Mouse (Mus musculus): Measurements from ENCODE around the gene Obox1. TPM values are rescaled to one million over a fixed set of nuclear protein-coding genes. Genes with fewer than 3 reads are reported as not detected.
"Not testable (repeated sequence)": the region's sequence is repeated elsewhere in the genome, so short reads cannot be mapped to it uniquely, and the experiment has no call there.

Gene Obox1
- not detected for total RNA-seq (2021)
- long read RNA-seq, experiment 1 = 0 reads
- long read RNA-seq, experiment 2 = 0 reads

DNA sequence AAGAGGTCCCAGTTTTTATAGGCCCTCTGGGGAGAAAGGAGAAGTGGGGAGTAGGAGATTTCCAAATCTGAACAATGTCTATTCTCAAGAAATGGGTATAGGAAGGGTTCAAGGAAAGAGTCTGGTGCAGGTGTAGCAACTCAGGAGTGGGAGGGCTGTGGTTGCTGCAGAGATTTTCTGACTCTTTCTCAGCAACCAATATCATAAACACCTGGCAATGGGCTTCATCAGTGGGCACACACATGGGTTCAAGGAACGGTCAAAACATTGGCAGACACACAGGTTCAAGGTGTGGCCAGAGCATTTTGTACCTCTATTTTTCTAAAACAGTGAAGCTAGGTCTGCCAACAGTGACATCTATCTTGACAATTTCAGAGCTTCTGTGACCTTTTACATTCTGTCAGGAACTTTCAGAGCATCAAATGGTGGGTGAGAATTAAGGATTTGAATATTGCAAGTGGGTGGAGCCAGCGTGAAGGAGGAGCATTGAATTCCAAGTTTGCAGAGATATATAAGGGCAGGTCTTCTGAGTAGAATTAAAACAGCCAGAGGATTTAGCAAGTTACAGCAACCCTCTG is at the start of gene Obox1, which contains the start of gene Obox2:
Gene Obox1, plus strand, starts transcription at position 528 of the 578 bp plus-strand sequence.
Gene Obox2, plus strand, starts transcription at position 301 of the 578 bp plus-strand sequence.
- not testable (repeated sequence) for DNase-seq (ENCODE audit: low spot score)

DNA sequence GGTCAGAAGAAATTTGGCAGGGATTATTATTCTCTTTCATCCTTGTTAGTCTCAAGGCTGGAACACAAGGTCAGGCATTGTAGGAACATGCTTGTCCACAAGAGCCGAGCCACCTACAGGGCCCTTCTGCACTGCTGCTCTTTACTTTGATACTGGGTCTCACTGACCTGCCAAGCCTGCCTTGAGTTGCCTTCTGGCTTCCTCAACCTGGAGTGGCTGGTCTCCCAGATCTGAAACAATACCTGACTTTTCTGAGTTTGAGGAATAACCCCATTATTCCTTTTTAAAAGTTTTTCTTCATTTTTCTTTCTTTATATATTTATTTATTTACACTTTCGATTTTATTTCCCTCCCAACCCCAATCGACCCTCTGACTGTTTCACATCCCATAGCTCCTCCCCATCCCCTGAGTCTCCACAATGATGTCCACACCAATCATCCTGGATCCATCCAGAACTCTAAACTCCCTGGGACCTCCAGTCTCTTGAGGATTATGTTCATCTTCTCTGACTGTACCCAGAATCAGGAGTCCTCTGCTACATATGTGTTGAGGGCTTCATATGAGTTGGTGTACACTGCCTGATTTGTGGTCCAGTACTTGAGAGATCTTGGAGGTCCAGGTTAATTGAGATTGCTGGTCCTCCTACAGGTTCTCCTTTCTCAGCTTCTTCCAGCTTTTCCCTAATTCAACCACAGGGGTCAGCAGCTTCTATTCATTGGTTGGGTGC is 10.6 kb downstream of the Obox1 start:
- not testable (repeated sequence) for DNase-seq (ENCODE audit: low spot score)

DNA sequence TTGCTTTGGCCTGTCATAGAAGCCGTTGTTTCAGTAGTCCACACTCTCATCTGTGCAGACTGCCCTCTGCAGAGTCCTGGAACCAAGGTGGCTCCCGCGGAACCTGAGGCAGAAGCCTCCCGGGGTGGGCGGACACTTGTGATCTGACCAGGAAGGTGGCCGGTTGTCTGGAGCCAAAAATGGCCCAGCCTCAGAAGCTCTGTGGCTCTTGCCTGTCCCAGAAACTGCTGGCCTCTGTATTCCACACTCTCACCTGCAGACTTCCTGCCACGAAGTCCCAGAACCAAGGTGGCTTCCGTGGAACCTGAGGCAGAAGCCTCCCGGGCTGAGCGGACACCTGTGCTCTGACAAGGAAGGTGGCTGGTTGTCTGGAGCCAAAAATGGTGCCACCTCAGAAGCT is 18.1 kb downstream of the Obox1 start:
- not testable (repeated sequence) for DNase-seq (ENCODE audit: low spot score)

DNA sequence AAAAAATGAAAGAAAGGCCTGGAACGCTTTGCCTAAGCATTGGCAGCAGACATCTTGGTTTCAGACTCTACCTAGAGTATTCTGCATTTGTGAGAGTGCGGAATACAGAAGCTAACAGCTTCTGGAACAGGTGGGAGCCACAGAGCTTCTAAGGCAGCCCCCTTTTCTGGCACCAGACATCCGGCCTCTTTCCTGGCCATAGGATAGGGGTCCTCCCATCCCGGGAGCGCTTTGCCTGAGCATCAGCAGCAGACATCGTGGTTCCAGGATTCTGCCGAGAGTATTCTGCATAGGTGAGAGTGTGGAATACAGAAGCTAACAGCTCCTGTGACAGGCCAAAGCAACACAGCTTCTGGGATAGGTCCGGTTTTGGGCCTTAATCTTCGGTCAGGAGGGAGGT is 29.3 kb downstream of the Obox1 start:
- DNase-seq (ENCODE audit: low spot score) = not testable (repeated sequence)

DNA sequence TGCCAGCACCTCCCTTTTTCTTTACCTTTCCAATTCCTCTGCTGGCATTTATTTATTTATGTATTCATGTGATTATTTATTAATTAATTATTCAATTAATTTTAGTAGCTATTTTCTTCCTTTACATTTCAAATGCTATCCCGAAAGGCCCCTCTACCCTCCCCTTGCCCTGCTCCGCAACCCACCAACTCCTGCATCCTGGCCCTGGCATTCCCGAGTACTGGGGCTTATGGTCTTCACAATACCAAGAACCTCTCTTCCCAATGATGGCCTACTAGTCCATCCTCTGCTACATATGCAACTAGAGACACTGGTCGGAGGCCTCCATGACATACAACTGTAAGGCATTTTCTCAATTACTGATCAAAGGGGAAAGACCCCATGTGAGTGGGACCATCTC is 36.8 kb downstream of the Obox1 start:
- DNase-seq (ENCODE audit: low spot score) = not testable (repeated sequence)

DNA sequence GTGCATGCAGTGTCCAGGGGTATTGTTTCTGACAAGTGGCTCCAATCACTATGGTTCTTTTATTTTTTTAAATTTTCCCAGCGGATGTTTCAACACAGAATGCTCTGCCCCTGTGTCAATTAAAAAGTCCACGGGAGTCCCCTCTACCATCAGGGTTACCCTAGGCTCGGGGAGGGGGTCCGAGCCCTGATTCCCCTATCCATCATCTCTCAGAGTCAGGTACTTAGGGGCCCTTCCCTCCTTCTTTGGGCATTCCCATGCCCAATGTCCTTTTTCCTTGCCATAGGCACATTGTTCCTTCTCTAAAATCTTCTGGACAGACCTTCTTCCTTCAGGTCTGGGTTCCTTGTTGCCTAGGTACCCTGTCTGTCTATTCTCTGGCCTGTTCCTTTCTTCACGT is 120.7 kb downstream of the Obox1 start:
- not testable (repeated sequence) for DNase-seq (ENCODE audit: low spot score)

Other genes with a start within 250 kb of the Obox1 start
- not detected for gene Obox2, start 227 bp upstream of the Obox1 start, total RNA-seq (2021)

Measured in gastrocnemius, adult 18-20 months (tissue).